Comparison of ENCODE assay signal across 10 mouse cellular contexts in the genomic region with DNA sequence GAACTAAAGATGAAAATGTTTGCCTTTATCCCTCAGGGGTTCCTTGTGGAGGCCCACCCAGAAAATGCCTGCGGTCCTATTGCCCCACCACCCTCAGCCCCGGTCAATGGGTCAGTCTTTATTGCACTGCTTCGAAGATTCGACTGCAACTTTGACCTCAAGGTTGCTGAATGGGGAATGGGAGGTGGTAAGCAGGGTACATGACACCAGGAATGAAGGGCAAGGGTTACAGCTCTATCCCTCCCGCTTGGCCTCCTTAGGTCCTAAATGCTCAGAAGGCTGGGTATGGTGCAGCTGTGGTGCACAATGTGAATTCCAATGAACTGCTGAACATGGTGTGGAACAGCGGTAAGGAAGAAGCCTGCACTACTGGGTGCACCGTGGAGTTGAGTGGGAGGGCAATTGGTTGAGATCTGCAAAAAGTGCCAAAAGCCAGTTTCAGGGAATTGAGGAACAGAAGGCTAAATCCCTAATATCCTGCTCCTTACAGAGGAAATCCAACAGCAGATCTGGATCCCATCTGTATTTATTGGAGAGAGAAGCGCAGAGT. TPM values are rescaled to one million over a fixed set of nuclear protein-coding genes. Genes with fewer than 3 reads are reported as not detected.
DNase-seq lines count a peak whose midpoint lies in the region; ATAC-seq lines count a peak whose summit lies in the region.
"Had no signal": no experiment of that assay in that cellular context is flagged by ENCODE, and none has a peak within 500 bp of the region (broad histone marks: within the 10 kb centered on the region; RNA-seq: fewer than 3 reads in every experiment).

No protein-coding gene starts in this region.

- ATAC-seq in hindbrain, embryonic 16.5 days: no peak
- no peak for ATAC-seq in limb, embryonic 12.5 days (ENCODE audit: insufficient number of reproducible peaks, insufficient read depth, low FRiP score, low TSS enrichment, low read depth)
- no peak for ATAC-seq in erythroid progenitor cell, adult 5-6 weeks (replicated peaks; ENCODE audit: low FRiP score, poor library complexity, severe bottlenecking)
- ATAC-seq: Patski had no signal

- no peak overlapping the region for H3K27ac ChIP-seq in hindbrain, embryonic 10.5 days
- H3K27ac ChIP-seq in hindbrain, embryonic 16.5 days (ENCODE audit: low read depth, low read length): no peak overlapping the region
- H3K27ac ChIP-seq in limb, embryonic 12.5 days: no peak overlapping the region

- H3K4me1 ChIP-seq in hindbrain, embryonic 10.5 days (replicated peaks): peaks cover 71% of the 10 kb centered on the region
- H3K4me1 ChIP-seq in hindbrain, embryonic 16.5 days (ENCODE audit: control insufficient read depth, insufficient read depth, low read depth, low read length): peaks cover 40% of the 10 kb centered on the region
- H3K4me1 ChIP-seq in limb, embryonic 12.5 days (replicated peaks): peaks cover 62% of the 10 kb centered on the region

- peaks cover 63% of the 10 kb centered on the region for H3K36me3 ChIP-seq in hindbrain, embryonic 10.5 days
- H3K36me3 ChIP-seq in hindbrain, embryonic 16.5 days (ENCODE audit: control insufficient read depth, insufficient read depth, low read length): peaks cover 26% of the 10 kb centered on the region
- peaks cover 64% of the 10 kb centered on the region for H3K36me3 ChIP-seq in limb, embryonic 12.5 days

- H3K4me3 ChIP-seq in hindbrain, embryonic 10.5 days: peak overlapping the region; percentile 86
- no peak overlapping the region for H3K4me3 ChIP-seq in hindbrain, embryonic 16.5 days (ENCODE audit: low read length)
- H3K4me3 ChIP-seq in limb, embryonic 12.5 days (replicated peaks): peak overlapping the region; percentile 54; the same call in 1 of the 2 replicates

- no peaks in the 10 kb centered on the region for H3K27me3 ChIP-seq in hindbrain, embryonic 10.5 days (ENCODE audit: insufficient read depth, poor library complexity, severe bottlenecking)
- no peaks in the 10 kb centered on the region for H3K27me3 ChIP-seq in hindbrain, embryonic 16.5 days (replicated peaks; ENCODE audit: control insufficient read depth, insufficient read depth, low read length)
- no peaks in the 10 kb centered on the region for H3K27me3 ChIP-seq in limb, embryonic 12.5 days
- H3K27me3 ChIP-seq: Patski had no signal

- WGBS in hindbrain, embryonic 10.5 days: 89% methylated on average over 8 of the region's 8 CpGs
- WGBS in hindbrain, embryonic 16.5 days: 89% methylated on average over 8 of the region's 8 CpGs
- 74% methylated on average over 8 of the region's 8 CpGs for WGBS in limb, embryonic 12.5 days

- no peak overlapping the region for H3K9ac ChIP-seq in hindbrain, embryonic 16.5 days (ENCODE audit: low read depth, low read length)
- H3K9ac ChIP-seq in limb, embryonic 12.5 days (replicated peaks): 0 out of 2 replicates have a peak overlapping the region, but pooled peaks have one; percentile 18

- no peak overlapping the region for H3K4me2 ChIP-seq in hindbrain, embryonic 16.5 days (ENCODE audit: low read length)
- peak overlapping the region; percentile 95 for H3K4me2 ChIP-seq in limb, embryonic 12.5 days

- H3K9me3 ChIP-seq in hindbrain, embryonic 10.5 days: no peaks in the 10 kb centered on the region
- H3K9me3 ChIP-seq in hindbrain, embryonic 16.5 days (ENCODE audit: control insufficient read depth, low read length): no peaks in the 10 kb centered on the region
- no peaks in the 10 kb centered on the region for H3K9me3 ChIP-seq in limb, embryonic 12.5 days

- no peak for DNase-seq in hindbrain, embryonic 10.5 days (ENCODE audit: low spot score)
- DNase-seq in thymus, postnatal 4 days: peak; percentile 28
- DNase-seq in thymus, postnatal 10 days (ENCODE audit: low spot score in 2 of 2): no peak
- DNase-seq in frontal cortex, postnatal 14 days (ENCODE audit: low spot score in 2 of 2): no peak
- DNase-seq in urinary bladder, adult 2 months (ENCODE audit: low spot score): no peak
- DNase-seq: cerebellum, adult 8-10 months had no signal

RNA-seq across cellular contexts. Expression of gene Slc25a11, which starts 2.0 kb away (rescaled TPM):
- polyA plus RNA-seq in hindbrain, embryonic 10.5 days (2016; fragmentation: Nextera tagmentation; extraction: Ambion mirVana): 144 and 155 TPM in 2 replicates
- polyA plus RNA-seq in hindbrain, embryonic 16.5 days (2015; fragmentation: Nextera tagmentation; extraction: Ambion mirVana): 185 and 191 TPM in 2 replicates
- 161 and 163 TPM in 2 replicates for polyA plus RNA-seq in limb, embryonic 12.5 days (2016; fragmentation: Nextera tagmentation; extraction: Ambion mirVana)
- total RNA-seq in erythroid progenitor cell, adult 5-6 weeks (2015; ENCODE audit: low replicate concordance): 24.9 and 26.0 TPM in 2 replicates
- 21.9 and 23.6 TPM in 2 replicates for total RNA-seq in erythroid progenitor cell, adult 5-6 weeks (2017; ENCODE audit: low replicate concordance)
- polyA plus RNA-seq in urinary bladder, adult 2 months (2012; rRNA removed): 93.9 and 96.9 TPM in 2 replicates

RNA-seq across cellular contexts. Expression of gene Rnf167, which starts 2.2 kb away (rescaled TPM):
- polyA plus RNA-seq in hindbrain, embryonic 10.5 days (2016; fragmentation: Nextera tagmentation; extraction: Ambion mirVana): 90.6 and 97.1 TPM in 2 replicates
- 105 and 110 TPM in 2 replicates for polyA plus RNA-seq in hindbrain, embryonic 16.5 days (2015; fragmentation: Nextera tagmentation; extraction: Ambion mirVana)
- polyA plus RNA-seq in limb, embryonic 12.5 days (2016; fragmentation: Nextera tagmentation; extraction: Ambion mirVana): 95.8 and 104 TPM in 2 replicates
- 134 and 213 TPM in 2 replicates for total RNA-seq in erythroid progenitor cell, adult 5-6 weeks (2015; ENCODE audit: low replicate concordance)
- total RNA-seq in erythroid progenitor cell, adult 5-6 weeks (2017; ENCODE audit: low replicate concordance): 115 and 117 TPM in 2 replicates
- 116 and 119 TPM in 2 replicates for polyA plus RNA-seq in urinary bladder, adult 2 months (2012; rRNA removed)

RNA-seq across cellular contexts. Expression of gene Pfn1, which starts 5.2 kb away (rescaled TPM):
- polyA plus RNA-seq in hindbrain, embryonic 10.5 days (2016; fragmentation: Nextera tagmentation; extraction: Ambion mirVana): 1,872 and 1,874 TPM in 2 replicates
- 638 and 764 TPM in 2 replicates for polyA plus RNA-seq in hindbrain, embryonic 16.5 days (2015; fragmentation: Nextera tagmentation; extraction: Ambion mirVana)
- 1,494 and 1,514 TPM in 2 replicates for polyA plus RNA-seq in limb, embryonic 12.5 days (2016; fragmentation: Nextera tagmentation; extraction: Ambion mirVana)
- 529 and 614 TPM in 2 replicates for total RNA-seq in erythroid progenitor cell, adult 5-6 weeks (2015; ENCODE audit: low replicate concordance)
- 132 and 200 TPM in 2 replicates for total RNA-seq in erythroid progenitor cell, adult 5-6 weeks (2017; ENCODE audit: low replicate concordance)
- 1,258 and 1,344 TPM in 2 replicates for polyA plus RNA-seq in urinary bladder, adult 2 months (2012; rRNA removed)

RNA-seq across cellular contexts. Expression of gene Eno3, which starts 7.7 kb away (rescaled TPM):
- 39.3 and 53.3 TPM in 2 replicates for polyA plus RNA-seq in hindbrain, embryonic 10.5 days (2016; fragmentation: Nextera tagmentation; extraction: Ambion mirVana)
- polyA plus RNA-seq in hindbrain, embryonic 16.5 days (2015; fragmentation: Nextera tagmentation; extraction: Ambion mirVana): 6.0 and 16.3 TPM in 2 replicates
- 34.2 and 38.2 TPM in 2 replicates for polyA plus RNA-seq in limb, embryonic 12.5 days (2016; fragmentation: Nextera tagmentation; extraction: Ambion mirVana)
- 5.4 and 14.8 TPM in 2 replicates for total RNA-seq in erythroid progenitor cell, adult 5-6 weeks (2015; ENCODE audit: low replicate concordance)
- total RNA-seq in erythroid progenitor cell, adult 5-6 weeks (2017; ENCODE audit: low replicate concordance): 2.3 and 11.0 TPM in 2 replicates
- polyA plus RNA-seq in urinary bladder, adult 2 months (2012; rRNA removed): 104 and 126 TPM in 2 replicates

RNA-seq across cellular contexts. Expression of gene Gp1ba, which starts 10.3 kb away (rescaled TPM):
- polyA plus RNA-seq in hindbrain, embryonic 10.5 days (2016; fragmentation: Nextera tagmentation; extraction: Ambion mirVana): 0.34 and 0.80 TPM in 2 replicates
- polyA plus RNA-seq in hindbrain, embryonic 16.5 days (2015; fragmentation: Nextera tagmentation; extraction: Ambion mirVana): 0.19 and 0.29 TPM in 2 replicates
- polyA plus RNA-seq in limb, embryonic 12.5 days (2016; fragmentation: Nextera tagmentation; extraction: Ambion mirVana): 0.22 and 0.31 TPM in 2 replicates
- total RNA-seq in erythroid progenitor cell, adult 5-6 weeks (2015; ENCODE audit: low replicate concordance): 2.5 and 8.0 TPM in 2 replicates
- 1.1 TPM in 1 of 2 replicates, not detected in the other for total RNA-seq in erythroid progenitor cell, adult 5-6 weeks (2017; ENCODE audit: low replicate concordance)
- polyA plus RNA-seq in urinary bladder, adult 2 months (2012; rRNA removed): 0.01 and 0.10 TPM in 2 replicates
